Mouse (Mus musculus): ENCODE measurements at regions not wholly inside any gene's neighbourhood (a gene's known extent, or its start where the extent isn't known, plus 50 kb on each side); places are given as distances from the start of the nearest gene placed in this dataset.

GRCm38 (mm10) chr10:118679507-118679906, 190.5 kb downstream of the Dyrk2 start:
- H3K4me1 ChIP-seq (ENCODE audit: control insufficient read depth, insufficient read depth, low read length), result no peaks in the 10 kb centered on the region
- 96% methylated on average over 5 of the region's 5 CpGs for WGBS
- H3K9ac ChIP-seq (ENCODE audit: low read depth, low read length), result no peak overlapping the region
- no peak overlapping the region for H3K4me3 ChIP-seq (ENCODE audit: insufficient read depth, low read depth, low read length)
- DNase-seq (ENCODE audit: extremely low read depth, low read depth, low spot score), result no peak
- TF ChIP-seq POLR2A (IDR thresholded peaks at IDR 0.05; ENCODE audit: extremely low read depth, insufficient read depth, low read length), result no peak
- TF ChIP-seq CTCF (IDR thresholded peaks at IDR 0.05; ENCODE audit: low read depth, low read length), result no peak
- H3K27ac ChIP-seq (replicated peaks; ENCODE audit: insufficient read depth, low read depth, low read length), result no peak overlapping the region
- H3K79me2 ChIP-seq (ENCODE audit: control insufficient read depth, insufficient read depth, low read length), result no peaks in the 10 kb centered on the region
- H3K36me3 ChIP-seq (ENCODE audit: control insufficient read depth, insufficient read depth, low read length), result no peaks in the 10 kb centered on the region
- no peaks in the 10 kb centered on the region for H3K27me3 ChIP-seq (ENCODE audit: control insufficient read depth, insufficient read depth, low read length)

- TF ChIP-seq CTCF (IDR thresholded peaks at IDR 0.05; ENCODE audit: low read depth, low read length) (no peak), POLR2A (IDR thresholded peaks at IDR 0.05; ENCODE audit: extremely low read depth, insufficient read depth, low read length) (no peak)
- no peak for DNase-seq (ENCODE audit: extremely low read depth, low read depth, low spot score)
- no peaks in the 10 kb centered on the region for H3K36me3 ChIP-seq (ENCODE audit: control insufficient read depth, insufficient read depth, low read length)
- no peaks in the 10 kb centered on the region for H3K4me1 ChIP-seq (ENCODE audit: control insufficient read depth, insufficient read depth, low read length)
- no peak overlapping the region for H3K9ac ChIP-seq (ENCODE audit: low read depth, low read length)
- no peaks in the 10 kb centered on the region for H3K79me2 ChIP-seq (ENCODE audit: control insufficient read depth, insufficient read depth, low read length)
- WGBS, result 91% methylated on average over 6 of the region's 6 CpGs
- no peak overlapping the region for H3K27ac ChIP-seq (replicated peaks; ENCODE audit: insufficient read depth, low read depth, low read length)
- H3K27me3 ChIP-seq (ENCODE audit: control insufficient read depth, insufficient read depth, low read length), result no peaks in the 10 kb centered on the region
- no peak overlapping the region for H3K4me3 ChIP-seq (ENCODE audit: insufficient read depth, low read depth, low read length)
Measured at GRCm38 (mm10) chr10:118680896-118681295, 189.1 kb downstream of the Dyrk2 start.

GRCm38 (mm10) chr10:118683356-118683755, 186.7 kb downstream of the Dyrk2 start:
- WGBS, result 72% methylated on average over 9 of the region's 9 CpGs
- DNase-seq (ENCODE audit: extremely low read depth, low read depth, low spot score), result no peak
- H3K9ac ChIP-seq (ENCODE audit: low read depth, low read length), result no peak overlapping the region
- no peak overlapping the region for H3K27ac ChIP-seq (replicated peaks; ENCODE audit: insufficient read depth, low read depth, low read length)
- TF ChIP-seq CTCF (IDR thresholded peaks at IDR 0.05; ENCODE audit: low read depth, low read length) (no peak), POLR2A (IDR thresholded peaks at IDR 0.05; ENCODE audit: extremely low read depth, insufficient read depth, low read length) (no peak)
- no peaks in the 10 kb centered on the region for H3K36me3 ChIP-seq (ENCODE audit: control insufficient read depth, insufficient read depth, low read length)
- H3K4me3 ChIP-seq (ENCODE audit: insufficient read depth, low read depth, low read length), result no peak overlapping the region
- no peaks in the 10 kb centered on the region for H3K27me3 ChIP-seq (ENCODE audit: control insufficient read depth, insufficient read depth, low read length)
- no peaks in the 10 kb centered on the region for H3K4me1 ChIP-seq (ENCODE audit: control insufficient read depth, insufficient read depth, low read length)
- H3K79me2 ChIP-seq (ENCODE audit: control insufficient read depth, insufficient read depth, low read length), result no peaks in the 10 kb centered on the region

GRCm38 (mm10) chr10:118699292-118699691, 170.7 kb downstream of the Dyrk2 start:
- Histone ChIP-seq H3K9ac (ENCODE audit: low read depth, low read length) (no peak overlapping the region), H3K36me3 (ENCODE audit: control insufficient read depth, insufficient read depth, low read length) (no peaks in the 10 kb centered on the region), H3K27me3 (ENCODE audit: control insufficient read depth, insufficient read depth, low read length) (no peaks in the 10 kb centered on the region), H3K4me1 (ENCODE audit: control insufficient read depth, insufficient read depth, low read length) (0 out of 2 replicates have a peak, but pooled peaks cover 2% of the 10 kb centered on the region), H3K27ac (replicated peaks; ENCODE audit: insufficient read depth, low read depth, low read length) (no peak overlapping the region), H3K4me3 (ENCODE audit: insufficient read depth, low read depth, low read length) (no peak overlapping the region), H3K79me2 (ENCODE audit: control insufficient read depth, insufficient read depth, low read length) (no peaks in the 10 kb centered on the region)
- TF ChIP-seq CTCF (IDR thresholded peaks at IDR 0.05; ENCODE audit: low read depth, low read length) (no peak), POLR2A (IDR thresholded peaks at IDR 0.05; ENCODE audit: extremely low read depth, insufficient read depth, low read length) (no peak)
- no peak for DNase-seq (ENCODE audit: extremely low read depth, low read depth, low spot score)
- 68% methylated on average over 3 of the region's 3 CpGs for WGBS

- Histone ChIP-seq H3K27ac (replicated peaks; ENCODE audit: insufficient read depth, low read depth, low read length) (no peak overlapping the region; the same call in 1 of the 2 replicates), H3K36me3 (ENCODE audit: control insufficient read depth, insufficient read depth, low read length) (no peaks in the 10 kb centered on the region), H3K27me3 (ENCODE audit: control insufficient read depth, insufficient read depth, low read length) (no peaks in the 10 kb centered on the region), H3K4me1 (ENCODE audit: control insufficient read depth, insufficient read depth, low read length) (0 out of 2 replicates have a peak, but pooled peaks cover 2% of the 10 kb centered on the region), H3K4me3 (ENCODE audit: insufficient read depth, low read depth, low read length) (no peak overlapping the region), H3K9ac (ENCODE audit: low read depth, low read length) (no peak overlapping the region), H3K79me2 (ENCODE audit: control insufficient read depth, insufficient read depth, low read length) (no peaks in the 10 kb centered on the region)
- no peak for TF ChIP-seq POLR2A (IDR thresholded peaks at IDR 0.05; ENCODE audit: extremely low read depth, insufficient read depth, low read length)
- WGBS, result 31% methylated on average over 4 of the region's 4 CpGs
- DNase-seq (ENCODE audit: extremely low read depth, low read depth, low spot score), result peak; percentile 98
Measured at GRCm38 (mm10) chr10:118700115-118700514, 169.9 kb downstream of the Dyrk2 start.

GRCm38 (mm10) chr10:118706020-118706419, 164.0 kb downstream of the Dyrk2 start:
- Histone ChIP-seq H3K27me3 (ENCODE audit: control insufficient read depth, insufficient read depth, low read length) (no peaks in the 10 kb centered on the region), H3K4me1 (ENCODE audit: control insufficient read depth, insufficient read depth, low read length) (peaks cover 10% of the 10 kb centered on the region), H3K36me3 (ENCODE audit: control insufficient read depth, insufficient read depth, low read length) (no peaks in the 10 kb centered on the region), H3K9ac (ENCODE audit: low read depth, low read length) (no peak overlapping the region), H3K27ac (replicated peaks; ENCODE audit: insufficient read depth, low read depth, low read length) (peak overlapping the region; percentile 41), H3K4me3 (ENCODE audit: insufficient read depth, low read depth, low read length) (no peak overlapping the region), H3K79me2 (ENCODE audit: control insufficient read depth, insufficient read depth, low read length) (no peaks in the 10 kb centered on the region)
- WGBS, result 36% methylated on average over 3 of the region's 3 CpGs
- peak; percentile 85 for DNase-seq (ENCODE audit: extremely low read depth, low read depth, low spot score)
- TF ChIP-seq CTCF (IDR thresholded peaks at IDR 0.05; ENCODE audit: low read depth, low read length), result no peak

All from liver, adult 2 months (tissue).